In the genomic region with DNA sequence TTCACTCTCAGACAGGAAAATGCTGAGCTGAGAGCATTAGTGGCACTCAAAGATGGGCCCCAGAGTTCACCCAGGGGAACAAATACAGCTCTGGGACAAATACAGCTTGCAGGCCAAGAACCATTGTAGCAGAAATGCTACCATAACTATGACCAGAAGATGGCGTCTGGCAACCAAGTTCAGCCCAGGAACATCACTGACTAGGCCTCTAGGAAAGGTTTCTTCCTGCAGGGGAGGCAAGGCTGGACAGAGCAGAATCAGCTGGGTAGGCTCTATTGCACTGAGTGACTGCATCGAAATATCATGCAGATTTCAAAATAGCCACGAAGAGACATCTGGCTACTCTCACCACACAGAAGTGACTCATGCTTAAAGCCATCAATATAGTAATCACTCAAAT, we compare ENCODE assay signal across 9 mouse cellular contexts. TPM values are rescaled to one million over a fixed set of nuclear protein-coding genes. Genes with fewer than 3 reads are reported as not detected.
A peak's percentile ranks its signal among the peaks of the same experiment; 100 is the strongest.
DNase-seq lines count a peak whose midpoint lies in the region; ATAC-seq and TF ChIP-seq lines count a peak whose summit lies in the region.
"Had no signal": no experiment of that assay in that cellular context is flagged by ENCODE, and none has a peak within 500 bp of the region (broad histone marks: within the 10 kb centered on the region; RNA-seq: fewer than 3 reads in every experiment).

No protein-coding gene starts in this region.

- H3K4me1 ChIP-seq in CH12.LX (ENCODE audit: control insufficient read depth in 1 of 2, insufficient read depth in 2 of 2), result peaks cover 0 to 10% of the 10 kb centered on the region in 2 experiments; a peak in 2 of 4 replicates
- H3K4me1 ChIP-seq in lung, embryonic 16.5 days (replicated peaks; ENCODE audit: control insufficient read depth, insufficient read depth, low read length), result no peaks in the 10 kb centered on the region

- H3K27me3 ChIP-seq in CH12.LX (replicated peaks), result peaks cover 31% of the 10 kb centered on the region
- no peaks in the 10 kb centered on the region for H3K27me3 ChIP-seq in lung, embryonic 16.5 days (ENCODE audit: control insufficient read depth, insufficient read depth, low read depth, low read length)

- DNase-seq in CH12.LX (ENCODE audit: extremely low read depth), result peak; percentile 81
- peak; percentile 75 for DNase-seq in adipocyte (ENCODE audit: low spot score)
- DNase-seq in embryo, embryonic 11 days, result peak; percentile 81
- peak; percentile 63 to 74 for DNase-seq in kidney, postnatal 25 days
- peak; percentile 88 for DNase-seq in retina, postnatal 1 day

- no peaks in the 10 kb centered on the region for H3K79me2 ChIP-seq in CH12.LX (replicated peaks; ENCODE audit: control insufficient read depth, extremely low read depth, insufficient read depth, poor library complexity, severe bottlenecking)

- H3K4me2 ChIP-seq in CH12.LX (ENCODE audit: insufficient read depth, low read depth, poor library complexity, severe bottlenecking), result no peak overlapping the region
- H3K4me2 ChIP-seq in lung, embryonic 16.5 days (ENCODE audit: low read depth, low read length), result no peak overlapping the region
- H3K4me2 ChIP-seq: limb, embryonic 12.5 days had no signal

- H3K36me3 ChIP-seq in CH12.LX (replicated peaks in 1 of 2; ENCODE audit: control insufficient read depth in 1 of 2, insufficient read depth in 1 of 2, low read length in 1 of 2), result no peaks in the 10 kb centered on the region
- H3K36me3 ChIP-seq in lung, embryonic 16.5 days (ENCODE audit: control insufficient read depth, insufficient read depth, low read length), result no peaks in the 10 kb centered on the region
- H3K36me3 ChIP-seq: limb, embryonic 12.5 days had no signal

- H3K4me3 ChIP-seq in CH12.LX (replicated peaks in 1 of 3; ENCODE audit: low read depth in 2 of 3, low read length in 2 of 3, poor library complexity in 1 of 3), result no peak overlapping the region
- H3K4me3 ChIP-seq in lung, embryonic 16.5 days (ENCODE audit: low read length), result no peak overlapping the region
- H3K4me3 ChIP-seq: limb, embryonic 12.5 days had no signal

- no peak for TF ChIP-seq EP300 in CH12.LX (IDR thresholded peaks at IDR 0.05; ENCODE audit: low read length)

- H3K27ac ChIP-seq in CH12.LX (ENCODE audit: insufficient read depth, low read depth), result no peak overlapping the region
- H3K27ac ChIP-seq in lung, embryonic 16.5 days (ENCODE audit: low read length), result no peak overlapping the region
- H3K27ac ChIP-seq: limb, embryonic 12.5 days had no signal

- dilution Hi-C loops in CH12.LX (cut with MboI; ENCODE audit: extremely low pct_ligation_motif_present, extremely low pct_unique_long_range_greater_than_20kb, low sequenced_read_pairs), result no loop called here

- WGBS in lung, embryonic 16.5 days, result 6% methylated on average over 3 of the region's 3 CpGs

- TF ChIP-seq RAD21 in CH12.LX (IDR thresholded peaks at IDR 0.05; ENCODE audit: low read depth, low read length), result peak; percentile 91

- no peaks in the 10 kb centered on the region for H3K9me3 ChIP-seq in CH12.LX (replicated peaks; ENCODE audit: low read length)
- H3K9me3 ChIP-seq in lung, embryonic 16.5 days (ENCODE audit: control insufficient read depth, low read length), result no peaks in the 10 kb centered on the region
- H3K9me3 ChIP-seq: limb, embryonic 12.5 days had no signal

- peak; percentile 57 to 98 for TF ChIP-seq CTCF in CH12.LX (conservative IDR thresholded peaks at IDR 0.05 in 1 of 2, IDR thresholded peaks at IDR 0.05 in 1 of 2; ENCODE audit: low read depth in 2 of 2, low read length in 2 of 2)

- peak; percentile 66 for ATAC-seq in granulocyte monocyte progenitor cell, adult 5-6 weeks (replicated peaks; ENCODE audit: poor library complexity, severe bottlenecking)
- peak; percentile 44; the same call in 1 of the 2 replicates for ATAC-seq in lung, embryonic 16.5 days (ENCODE audit: low read depth)
- no peak for ATAC-seq in activated CD4-positive, CD25-positive, alpha-beta regulatory T cell, adult 4 months

- H3K9ac ChIP-seq in CH12.LX (ENCODE audit: insufficient read depth, low read depth), result no peak overlapping the region
- no peak overlapping the region for H3K9ac ChIP-seq in lung, embryonic 16.5 days (ENCODE audit: low read length)

- TF ChIP-seq POLR2A in CH12.LX (IDR thresholded peaks at IDR 0.05; ENCODE audit: low read depth, low read length), result no peak

- in situ Hi-C loops in CH12.LX (cut with MboI; ENCODE audit: low pct_ligation_motif_present, low pct_unique_long_range_greater_than_20kb, low sequenced_read_pairs), result loop anchor here (5.0 kb wide), 1 partner anchor 60 kb away; no protein-coding TSS in a partner anchor

TF ChIP-seq in CH12.LX, 34 proteins besides CTCF, POLR2A, EP300 and RAD21:
- TF ChIP-seq SMC3 (IDR thresholded peaks at IDR 0.05; ENCODE audit: low read depth, low read length), result peak; percentile 88
- TF ChIP-seq JUND (conservative IDR thresholded peaks at IDR 0.05; ENCODE audit: low read depth, low read length), result no peak
- peak; percentile 20; the same call in 1 of the 2 replicates for TF ChIP-seq NELFE (IDR thresholded peaks at IDR 0.05; ENCODE audit: low read depth, low read length)
- TF ChIP-seq ZNF384 (IDR thresholded peaks at IDR 0.05; ENCODE audit: low read depth, low read length), result no peak
- no peak for TF ChIP-seq MXI1 (IDR thresholded peaks at IDR 0.05; ENCODE audit: low read depth, low read length)
- no peak for TF ChIP-seq BHLHE40 (IDR thresholded peaks at IDR 0.05; ENCODE audit: low read depth, low read length)
- no peak for TF ChIP-seq NRF1 (IDR thresholded peaks at IDR 0.05; ENCODE audit: low read depth, low read length)
- no peak for TF ChIP-seq PAX5 (IDR thresholded peaks at IDR 0.05; ENCODE audit: low read length)
- TF ChIP-seq RCOR1 (conservative IDR thresholded peaks at IDR 0.05; ENCODE audit: low read depth, low read length), result no peak
- no peak for TF ChIP-seq ZMIZ1 (IDR thresholded peaks at IDR 0.05; ENCODE audit: low read depth, low read length)
- no peak for TF ChIP-seq GABPA (IDR thresholded peaks at IDR 0.05; ENCODE audit: insufficient replicate concordance, low read depth, low read length)
- no peak for TF ChIP-seq ELF1 (IDR thresholded peaks at IDR 0.05; ENCODE audit: low read depth, low read length)
- no peak for TF ChIP-seq SIN3A (IDR thresholded peaks at IDR 0.05; ENCODE audit: low read length)

RNA-seq across cellular contexts. Expression of gene Pcsk9, which starts 8.2 kb away (rescaled TPM):
- not detected in 2 replicates for total RNA-seq in CH12.LX (2012; rRNA removed)
- total RNA-seq in CH12.LX (2014; rRNA removed), result not detected in 2 replicates
- not detected in 2 replicates for polyA plus RNA-seq in CH12.LX (2012; ENCODE audit: insufficient read length, low read depth)
- total RNA-seq in granulocyte monocyte progenitor cell, adult 5-6 weeks (2014; fragmentation: Nextera tagmentation), result not detected in 2 replicates
- total RNA-seq in granulocyte monocyte progenitor cell, adult 5-6 weeks (2017), result 0.17 and 0.46 TPM in 2 replicates
- polyA plus RNA-seq in lung, embryonic 16.5 days (2015; fragmentation: Nextera tagmentation; extraction: Ambion mirVana), result 1.3 and 2.7 TPM in 2 replicates
- not detected for polyA plus RNA-seq in activated CD4-positive, CD25-positive, alpha-beta regulatory T cell, adult 4 months (2017; shearing (Covaris generic))

RNA-seq across cellular contexts. Expression of gene Bsnd, which starts 19.7 kb away (rescaled TPM):
- total RNA-seq in CH12.LX (2012; rRNA removed), result 0.50 and 0.59 TPM in 2 replicates
- total RNA-seq in CH12.LX (2014; rRNA removed), result 1.8 TPM in 2 replicates
- polyA plus RNA-seq in CH12.LX (2012; ENCODE audit: insufficient read length, low read depth), result 2.9 and 3.0 TPM in 2 replicates
- not detected in 2 replicates for total RNA-seq in granulocyte monocyte progenitor cell, adult 5-6 weeks (2014; fragmentation: Nextera tagmentation)
- not detected in 2 replicates for total RNA-seq in granulocyte monocyte progenitor cell, adult 5-6 weeks (2017)
- polyA plus RNA-seq in lung, embryonic 16.5 days (2015; fragmentation: Nextera tagmentation; extraction: Ambion mirVana), result not detected in 2 replicates
- not detected for polyA plus RNA-seq in activated CD4-positive, CD25-positive, alpha-beta regulatory T cell, adult 4 months (2017; shearing (Covaris generic))
- polyA plus RNA-seq: limb, embryonic 12.5 days had no signal
